Mouse (Mus musculus): Measurements from ENCODE around the gene Porcn. TPM values are rescaled to one million over a fixed set of nuclear protein-coding genes. Genes with fewer than 3 reads are reported as not detected.

Gene Porcn
- total RNA-seq, 2 experiments from 2014 or later: 7.6 to 8.0 TPM

DNA sequence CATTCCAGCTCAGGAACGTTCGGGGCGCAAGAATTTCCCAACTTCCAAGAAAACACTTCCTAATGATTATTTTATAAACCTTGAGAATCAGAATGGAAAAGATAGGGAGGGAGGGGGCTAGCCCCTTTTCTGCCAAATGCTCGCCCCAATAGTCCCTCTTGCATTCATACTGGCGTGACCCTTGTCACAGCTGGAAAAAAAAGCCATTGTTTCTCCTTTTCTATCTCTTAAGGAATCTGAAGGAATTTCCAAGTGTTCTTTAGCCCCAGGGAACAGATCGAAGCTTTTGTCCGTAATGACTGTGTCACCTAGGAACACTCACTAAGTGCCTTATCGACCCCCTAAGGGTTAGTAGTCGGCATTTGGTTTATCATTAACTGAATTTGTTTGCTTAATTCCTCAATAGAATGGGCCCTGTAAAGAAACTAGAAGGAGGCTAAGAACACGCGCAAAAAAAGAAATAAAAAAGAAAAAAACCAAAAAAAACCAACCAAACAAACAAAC is 421 bp upstream of the Porcn start:
- no peak for DNase-seq (ENCODE audit: low spot score in 2 of 2)

- DNase-seq (ENCODE audit: low spot score in 2 of 2): no peak
Observed at GRCm38 (mm10) chrX:8205551-8205950, 774 bp downstream of the Porcn start.

DNA sequence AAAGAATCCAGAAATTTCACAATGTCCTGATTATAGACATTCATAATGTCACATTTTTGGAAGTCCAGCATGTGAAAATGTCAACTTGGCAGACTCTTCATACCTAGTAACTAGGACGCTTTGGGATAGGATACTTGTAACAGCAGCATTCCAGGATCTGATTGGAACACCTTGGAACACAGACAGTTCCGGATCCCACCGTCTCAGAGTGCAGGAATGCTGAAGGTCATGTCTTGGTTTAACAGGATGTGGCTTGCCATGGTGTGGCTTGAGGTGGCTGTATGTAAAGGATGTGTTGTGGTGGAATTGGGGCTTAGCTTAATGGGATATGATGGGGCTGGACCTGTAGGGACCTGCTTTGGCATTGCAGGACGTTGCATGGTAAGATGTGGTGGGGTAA is 1.2 kb downstream of the Porcn start:
- DNase-seq (ENCODE audit: low spot score in 2 of 2): no peak

DNA sequence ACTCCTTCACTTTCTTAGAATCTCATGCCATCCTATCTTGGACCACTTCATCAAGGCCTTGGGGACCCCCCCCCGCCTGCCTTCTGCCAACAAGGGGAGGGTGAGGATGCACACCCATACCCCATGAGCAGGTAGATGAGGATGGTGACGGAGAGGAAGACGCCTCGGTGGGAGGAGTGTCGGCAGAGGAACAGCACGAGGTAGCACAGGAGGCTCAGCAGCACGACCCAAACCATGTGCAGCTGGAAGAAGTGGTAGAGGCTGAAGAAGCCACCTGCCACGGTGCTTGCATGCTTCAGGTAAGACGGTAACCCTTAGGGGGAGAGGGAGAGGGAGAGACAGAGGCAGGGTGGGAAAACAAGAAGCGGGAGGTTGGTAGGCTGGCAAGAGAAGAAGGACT is 2.2 kb downstream of the Porcn start:
- no peak for DNase-seq (ENCODE audit: low spot score in 2 of 2)

DNA sequence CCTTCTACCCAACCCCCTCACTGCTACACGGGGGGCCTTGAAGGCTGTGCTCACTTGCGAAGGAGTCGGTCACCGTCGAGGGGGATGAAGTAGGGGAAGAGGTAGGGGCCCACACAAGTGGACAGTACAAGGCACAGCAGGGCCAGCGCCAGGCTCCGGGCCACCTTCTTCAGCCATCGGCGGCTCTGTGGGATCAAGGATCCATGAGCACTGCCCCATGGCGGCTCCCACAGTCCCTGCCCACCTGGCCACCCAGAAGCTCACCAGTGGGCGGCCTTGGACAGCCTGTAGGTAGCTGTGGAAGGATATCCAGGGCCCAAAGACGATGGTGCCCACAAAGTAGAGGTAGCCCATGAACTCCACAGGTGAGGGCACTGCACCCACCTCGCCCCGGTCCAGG is 3.2 kb downstream of the Porcn start:
- DNase-seq (ENCODE audit: low spot score in 2 of 2): no peak

DNA sequence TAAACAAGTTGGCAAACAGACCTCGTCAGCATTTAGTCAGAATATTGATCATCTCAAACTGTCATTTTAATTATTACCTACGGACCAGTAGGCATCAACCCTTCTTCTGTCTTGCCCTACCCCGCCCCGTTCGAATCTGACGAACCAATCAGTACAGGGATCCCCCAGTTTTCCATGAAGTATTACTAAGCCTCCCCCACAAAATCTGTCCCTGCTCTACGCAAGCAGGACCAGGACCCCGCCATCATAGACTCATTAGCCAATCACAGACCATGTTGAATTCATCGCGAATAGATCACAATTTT is 13.0 kb downstream of the Porcn start, which contains the start of gene Ebp:
Ebp (minus strand) TSS at position 94 of the 305 bp plus-strand sequence.
- DNase-seq (ENCODE audit: low spot score in 2 of 2): no peak

DNA sequence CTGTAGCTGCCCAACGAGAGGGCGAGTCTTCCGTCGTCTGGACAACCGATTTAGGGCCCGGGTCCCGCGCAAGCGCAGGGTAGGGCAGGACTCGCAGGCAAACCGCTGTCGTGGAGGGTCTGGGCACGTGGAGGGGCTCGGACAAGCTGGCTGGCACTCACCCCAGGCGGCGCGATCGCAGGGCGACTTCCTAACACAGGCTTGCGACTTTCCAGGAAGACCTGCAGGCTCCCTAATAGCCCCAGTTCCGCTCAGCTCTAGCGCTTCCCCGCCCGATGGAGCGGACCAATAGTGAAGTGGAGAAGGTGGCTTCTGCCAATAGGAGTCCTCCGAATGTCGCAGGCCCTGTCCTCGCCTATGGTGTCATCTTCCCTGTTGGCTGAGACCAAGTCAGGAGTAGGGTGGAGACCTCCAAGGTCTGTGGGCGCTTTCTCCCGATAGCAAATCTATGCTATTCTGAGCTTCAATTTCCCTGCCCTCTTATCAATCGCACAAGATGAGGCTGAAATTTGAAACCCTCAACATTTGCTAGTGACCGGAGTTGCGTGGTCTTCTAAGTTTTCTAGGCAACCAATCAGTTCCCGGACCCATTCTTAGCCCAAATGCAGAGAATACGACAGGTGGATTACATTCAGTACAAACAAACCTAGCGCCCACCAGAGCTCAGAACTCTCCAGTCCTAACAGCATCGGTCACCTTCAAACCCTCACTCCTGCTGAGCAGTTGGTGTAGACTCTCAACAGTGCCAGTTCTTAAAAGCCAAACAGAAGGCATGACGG is 13.5 kb downstream of the Porcn start:
- peak; percentile 16 to 61 for DNase-seq (ENCODE audit: low spot score in 2 of 2)

DNA sequence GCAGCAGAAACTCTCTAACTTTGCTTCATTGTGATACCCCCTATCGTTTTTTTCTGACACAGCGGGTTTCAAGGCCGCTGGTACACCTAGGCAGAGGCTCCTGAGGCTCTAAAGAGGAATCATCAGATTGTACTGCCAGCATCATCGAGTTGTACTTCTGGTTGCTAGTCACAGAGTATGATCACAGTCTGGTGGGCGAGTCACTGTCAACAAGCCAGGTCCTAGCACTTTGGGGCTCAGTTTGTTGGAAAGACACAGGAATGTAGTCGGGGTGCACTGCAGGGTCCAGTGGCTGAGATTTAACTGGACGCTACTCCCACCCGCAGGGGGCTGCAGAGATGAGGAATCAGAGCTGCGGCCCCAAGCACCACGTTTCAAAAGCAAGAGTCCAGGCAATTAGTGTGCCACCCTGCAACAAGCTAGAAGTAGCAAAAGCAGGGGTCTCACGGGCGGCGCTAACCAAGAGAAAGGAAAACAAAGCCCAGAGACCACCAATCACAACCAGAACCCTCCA is 14.1 kb downstream of the Porcn start:
- no peak for DNase-seq (ENCODE audit: low spot score in 2 of 2)

GRCm38 (mm10) chrX:8182871-8183540 is 23.3 kb downstream of the Porcn start:
- DNase-seq (ENCODE audit: low spot score in 2 of 2): no peak

- no peak for DNase-seq (ENCODE audit: low spot score in 2 of 2)
Observed at GRCm38 (mm10) chrX:8179646-8180045, 26.7 kb downstream of the Porcn start.

DNA sequence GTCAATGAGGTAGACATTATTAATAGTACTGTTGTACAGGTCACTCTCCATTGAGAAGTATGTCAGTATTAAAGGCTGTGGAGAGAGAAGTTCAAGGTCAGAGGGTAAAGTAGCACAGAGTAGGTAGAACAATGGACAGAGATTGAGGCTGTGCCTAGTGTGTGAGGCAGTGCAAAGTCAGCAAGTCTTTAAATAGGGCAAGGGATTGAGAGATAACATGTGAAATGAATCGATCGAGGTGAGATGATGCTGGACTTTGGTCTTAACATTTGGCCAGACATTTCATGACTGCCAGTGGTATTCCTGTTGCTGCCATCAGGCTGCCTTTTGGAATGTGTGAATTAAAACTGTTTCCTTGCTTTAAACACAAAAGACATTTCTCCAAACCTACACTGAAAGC is 27.5 kb downstream of the Porcn start:
- DNase-seq (ENCODE audit: low spot score in 2 of 2): no peak

DNA sequence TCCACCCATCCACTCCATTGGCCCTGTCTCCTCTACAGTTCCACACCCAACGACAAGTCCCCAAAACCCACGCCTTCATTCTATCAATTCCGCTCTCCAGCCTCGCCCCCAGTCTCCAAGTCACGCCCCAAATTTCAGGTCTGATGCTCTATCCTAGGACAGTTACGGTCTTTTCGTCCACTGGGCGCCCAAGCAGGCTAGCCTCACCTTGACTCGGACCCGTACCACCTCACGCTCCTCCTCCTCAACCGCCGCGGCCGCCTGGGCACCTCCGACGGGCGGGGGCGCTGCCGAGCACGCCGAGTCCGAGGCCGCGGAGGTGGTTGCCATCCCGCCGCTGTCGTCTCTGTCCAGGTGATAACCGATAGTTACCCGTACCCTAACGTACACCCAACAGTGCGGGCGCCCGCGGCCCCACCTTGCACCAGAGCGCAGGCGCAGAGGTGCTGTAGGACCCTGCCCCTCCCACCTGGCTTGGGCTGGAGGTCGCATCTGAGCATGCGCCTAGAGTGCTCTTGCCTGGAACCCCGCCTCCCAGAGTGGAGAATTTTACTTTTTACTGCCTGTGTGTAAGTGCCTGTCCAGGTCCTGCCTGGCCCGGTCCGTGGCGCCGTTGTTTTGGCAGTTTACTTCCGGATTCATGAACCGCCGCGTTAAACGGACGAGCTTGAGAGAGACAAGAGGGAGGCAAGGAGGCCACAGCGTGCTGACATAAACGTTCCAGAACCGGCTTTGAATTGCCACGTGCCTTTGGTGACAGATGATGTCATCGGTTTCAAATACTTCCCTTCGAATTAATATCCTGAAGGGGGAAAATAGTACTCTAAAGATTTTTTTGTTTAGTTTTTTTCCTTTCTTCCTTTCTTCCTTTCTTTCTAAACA is 30.6 kb downstream of the Porcn start, which contains the start of gene Tbc1d25:
Tbc1d25 (minus strand) TSS at position 678 of the 882 bp plus-strand sequence.
- DNase-seq (ENCODE audit: low spot score in 2 of 2): peak; percentile 41 to 65

- no peak for DNase-seq (ENCODE audit: low spot score in 2 of 2)
Observed at GRCm38 (mm10) chrX:8175169-8175503, 31.2 kb downstream of the Porcn start.

- no peak for DNase-seq (ENCODE audit: low spot score in 2 of 2)
Observed at GRCm38 (mm10) chrX:8167716-8168647, 38.3 kb downstream of the Porcn start.

GRCm38 (mm10) chrX:8164471-8164870 is 41.9 kb downstream of the Porcn start:
- no peak for DNase-seq (ENCODE audit: low spot score in 2 of 2)

GRCm38 (mm10) chrX:8163076-8163475 is 43.2 kb downstream of the Porcn start:
- no peak for DNase-seq (ENCODE audit: low spot score in 2 of 2)

DNA sequence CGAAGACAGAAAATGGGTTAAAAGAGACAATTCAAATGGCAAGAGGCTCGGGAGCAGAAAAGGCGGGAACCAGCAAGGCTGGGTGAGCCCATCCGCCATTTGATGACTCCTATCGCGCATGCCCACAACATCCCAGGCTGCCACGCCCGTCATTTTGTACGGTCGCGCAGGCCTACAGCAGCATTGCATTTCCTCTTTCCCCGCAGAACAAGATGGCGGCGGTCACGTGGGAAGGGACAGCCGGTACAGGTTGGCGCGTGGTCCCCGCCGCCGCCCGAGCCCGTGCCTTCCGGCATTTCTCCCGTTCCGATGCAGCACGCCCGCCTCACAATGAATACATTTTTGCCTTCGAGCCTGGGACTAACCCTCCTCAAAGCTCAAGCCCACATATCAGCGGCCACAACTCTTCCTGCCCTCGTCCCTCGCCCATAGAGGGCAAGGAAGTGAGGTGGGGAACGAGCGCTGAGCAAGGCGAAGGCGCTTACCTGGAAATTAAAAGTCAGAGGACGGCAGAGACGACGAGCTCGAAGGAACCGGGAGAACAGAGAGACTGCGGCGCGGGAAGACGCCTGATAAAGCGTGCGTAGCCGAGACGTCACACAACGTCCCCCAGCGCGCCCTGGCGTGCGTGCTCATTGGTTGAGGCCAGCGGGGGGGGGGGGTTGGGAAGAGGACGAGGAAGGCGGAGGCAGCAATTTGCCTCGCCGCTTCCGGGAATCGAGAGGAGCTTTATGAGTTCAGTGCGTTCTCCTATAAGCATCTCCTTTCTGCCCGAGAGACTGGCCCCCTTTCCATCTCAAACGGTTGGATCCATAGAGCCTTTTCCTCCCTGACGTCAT is 61.0 kb downstream of the Porcn start, which contains the start of gene Rbm3:
Rbm3 (minus strand) TSS at position 728 of the 839 bp plus-strand sequence.
- peak; percentile 44 to 75 for DNase-seq (ENCODE audit: low spot score in 2 of 2)
